Mouse (Mus musculus) kidney, embryonic 16.5 days (tissue): ENCODE measurements at regions not wholly inside any gene's neighbourhood (a gene's known extent, or its start where the extent isn't known, plus 50 kb on each side); places are given as distances from the start of the nearest gene placed in this dataset.
A peak's percentile ranks its signal among the peaks of the same experiment; 100 is the strongest.

ENCODE experiments used
- ATAC-seq: fragments of 200-750 bp; cut with Nextera tagmentation; 2 replicates; pipeline ENCODE4 v1.8.0; 2017; ENCODE audit warnings: moderate TSS enrichment; ENCODE audit not compliant: low FRiP score, low TSS enrichment
- H3K27ac ChIP-seq: fragments of 300-500 bp; sonication (generic); 2 replicates; pipeline ENCODE4 v1.5.1; 2014; ENCODE audit warnings: low read length
- H3K27me3 ChIP-seq: fragments of 300-500 bp; sonication (generic); 2 replicates; pipeline ENCODE4 v1.6.1; 2014; ENCODE audit warnings: low read length, control low read depth, mixed read lengths; ENCODE audit not compliant: insufficient read depth
- H3K36me3 ChIP-seq: fragments of 300-500 bp; sonication (generic); 2 replicates; pipeline ENCODE4 v1.6.1; 2014; ENCODE audit warnings: low read length, control low read depth, mixed read lengths; ENCODE audit not compliant: insufficient read depth
- H3K4me1 ChIP-seq: fragments of 300-500 bp; sonication (generic); 2 replicates; pipeline ENCODE4 v1.6.1; 2014; ENCODE audit warnings: low read length, control low read depth, mixed read lengths; ENCODE audit not compliant: insufficient read depth
- H3K4me2 ChIP-seq: fragments of 300-500 bp; sonication (generic); replicated peaks from 2 replicates; pipeline ENCODE4 v1.6.1; 2014; ENCODE audit warnings: low read depth, low read length
- H3K4me3 ChIP-seq: fragments of 300-500 bp; sonication (generic); 2 replicates; pipeline ENCODE4 v1.5.1; 2014; ENCODE audit warnings: mild to moderate bottlenecking, low read length
- H3K9ac ChIP-seq: fragments of 300-500 bp; sonication (generic); replicated peaks from 2 replicates; pipeline ENCODE4 v1.6.1; 2014; ENCODE audit warnings: low read length
- H3K9me3 ChIP-seq: fragments of 300-500 bp; sonication (generic); 2 replicates; pipeline ENCODE4 v1.6.1; 2016; ENCODE audit warnings: low read length, control low read depth
- WGBS: fragments of 180-500 bp; shearing (Covaris S2); extraction: QIAGEN DNeasy Blood & Tissue Kit; methylation state at CpG from one replicate; pipeline ENCODE4 v1.1.7; 2014; 5-methylcytosine and 5-hydroxymethylcytosine counted together

DNA sequence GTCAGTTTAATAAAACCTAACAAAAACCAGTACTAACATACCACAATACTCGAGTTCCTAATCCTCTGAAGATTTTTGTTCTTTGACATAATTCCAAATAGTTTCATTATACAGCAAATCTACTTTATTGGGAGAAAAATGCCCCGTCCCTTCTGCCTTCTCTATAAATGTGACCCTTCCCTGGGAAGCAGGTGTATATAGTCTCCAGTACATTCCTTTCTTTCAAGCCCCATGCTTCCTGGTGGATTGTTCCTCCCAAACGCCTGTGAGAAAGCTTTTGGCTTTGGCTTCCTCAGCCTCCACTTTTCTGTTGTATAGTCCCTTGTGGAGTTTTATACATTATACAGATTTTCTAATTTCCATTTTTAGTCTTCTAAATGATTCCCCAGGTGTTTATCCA, 1001.8 kb upstream of the Tenm3 start:
- H3K9ac ChIP-seq, result no peak overlapping the region
- 77% methylated on average over 3 of the region's 3 CpGs for WGBS
- no peak for ATAC-seq
- no peak overlapping the region for H3K27ac ChIP-seq
- no peaks in the 10 kb centered on the region for H3K27me3 ChIP-seq
- no peak overlapping the region for H3K4me3 ChIP-seq
- H3K9me3 ChIP-seq, result no peaks in the 10 kb centered on the region
- no peak overlapping the region for H3K4me2 ChIP-seq
- no peaks in the 10 kb centered on the region for H3K36me3 ChIP-seq
- no peaks in the 10 kb centered on the region for H3K4me1 ChIP-seq

- Histone ChIP-seq H3K27me3 (no peaks in the 10 kb centered on the region), H3K9ac (no peak overlapping the region), H3K4me1 (no peaks in the 10 kb centered on the region), H3K36me3 (no peaks in the 10 kb centered on the region), H3K9me3 (no peaks in the 10 kb centered on the region), H3K4me3 (no peak overlapping the region), H3K4me2 (no peak overlapping the region), H3K27ac (no peak overlapping the region)
- ATAC-seq, result no peak
These were observed 988.2 kb upstream of the Tenm3 start for GRCm38 (mm10) chr8:49831970-49832369.

GRCm38 (mm10) chr8:49829345-49829744, 985.6 kb upstream of the Tenm3 start:
- H3K27ac ChIP-seq, result no peak overlapping the region
- no peaks in the 10 kb centered on the region for H3K4me1 ChIP-seq
- no peak overlapping the region for H3K9ac ChIP-seq
- no peak for ATAC-seq
- WGBS, result 8% methylated on average over 2 of the region's 2 CpGs
- H3K4me3 ChIP-seq, result no peak overlapping the region
- H3K9me3 ChIP-seq, result no peaks in the 10 kb centered on the region
- H3K36me3 ChIP-seq, result no peaks in the 10 kb centered on the region
- no peak overlapping the region for H3K4me2 ChIP-seq
- no peaks in the 10 kb centered on the region for H3K27me3 ChIP-seq

DNA sequence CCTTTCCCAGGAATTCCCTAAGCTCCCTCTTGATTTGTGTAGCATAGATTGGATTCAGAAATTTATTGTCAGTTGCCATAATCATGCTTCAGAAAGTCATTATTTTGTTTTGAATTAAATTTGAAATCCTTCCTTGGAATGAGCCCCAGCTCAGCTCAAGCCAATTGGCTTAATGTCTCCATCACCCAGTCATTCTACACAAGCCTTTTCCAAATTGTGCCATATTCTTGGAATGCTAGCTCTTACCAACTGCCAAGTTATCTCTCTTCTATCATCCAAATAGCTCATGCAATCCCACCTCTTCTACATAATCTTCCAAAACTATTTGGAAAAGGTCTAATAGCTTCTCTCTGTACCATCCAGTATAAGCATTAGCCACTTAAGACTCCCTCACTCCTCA, 982.5 kb upstream of the Tenm3 start:
- Histone ChIP-seq H3K27me3 (no peaks in the 10 kb centered on the region), H3K4me2 (no peak overlapping the region), H3K27ac (no peak overlapping the region), H3K36me3 (no peaks in the 10 kb centered on the region), H3K4me1 (no peaks in the 10 kb centered on the region), H3K9me3 (no peaks in the 10 kb centered on the region), H3K4me3 (no peak overlapping the region), H3K9ac (no peak overlapping the region)
- no peak for ATAC-seq

DNA sequence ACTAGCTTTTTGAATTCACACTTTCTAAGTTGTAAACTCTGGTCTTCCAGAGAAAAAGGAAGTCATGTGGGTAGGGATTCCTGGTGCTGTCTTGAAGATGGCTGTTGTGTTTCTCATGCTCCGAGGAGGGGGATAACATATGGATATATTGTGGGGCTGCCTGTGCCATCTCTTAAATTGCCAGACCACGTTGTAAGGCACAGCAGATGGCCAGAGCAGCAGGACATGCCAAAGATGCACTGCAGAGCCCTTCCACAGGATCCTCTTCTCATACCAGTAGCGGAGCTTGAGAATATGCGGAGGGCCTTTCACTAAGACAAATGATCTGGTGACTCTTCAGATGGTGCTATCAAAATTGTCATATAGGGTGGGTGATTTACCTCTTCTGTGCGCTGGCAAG, 981.2 kb upstream of the Tenm3 start:
- no peak for ATAC-seq
- Histone ChIP-seq H3K4me3 (no peak overlapping the region), H3K4me2 (no peak overlapping the region), H3K9ac (no peak overlapping the region), H3K4me1 (no peaks in the 10 kb centered on the region), H3K9me3 (no peaks in the 10 kb centered on the region), H3K27me3 (no peaks in the 10 kb centered on the region), H3K36me3 (no peaks in the 10 kb centered on the region), H3K27ac (no peak overlapping the region)
- WGBS, result 72% methylated on average over 5 of the region's 5 CpGs

- WGBS, result 75% methylated on average over 2 of the region's 2 CpGs
- no peaks in the 10 kb centered on the region for H3K4me1 ChIP-seq
- no peak for ATAC-seq
These were observed 979.0 kb upstream of the Tenm3 start for GRCm38 (mm10) chr8:49822791-49823190.

GRCm38 (mm10) chr8:49799236-49799635, 955.5 kb upstream of the Tenm3 start:
- WGBS, result 90% methylated on average over 2 of the region's 2 CpGs
- no peak for ATAC-seq

More at GRCm38 (mm10) chr8:49822791-49823190, 979.0 kb upstream of the Tenm3 start:
- no peaks in the 10 kb centered on the region for H3K36me3 ChIP-seq
- no peak overlapping the region for H3K4me2 ChIP-seq
- H3K27ac ChIP-seq, result no peak overlapping the region
- H3K9ac ChIP-seq, result no peak overlapping the region
- no peaks in the 10 kb centered on the region for H3K27me3 ChIP-seq
- H3K9me3 ChIP-seq, result no peaks in the 10 kb centered on the region
- no peak overlapping the region for H3K4me3 ChIP-seq

GRCm38 (mm10) chr8:49796741-49797140, 953.0 kb upstream of the Tenm3 start:
- H3K9ac ChIP-seq, result no peak overlapping the region
- H3K9me3 ChIP-seq, result no peaks in the 10 kb centered on the region
- H3K27me3 ChIP-seq, result no peaks in the 10 kb centered on the region
- H3K27ac ChIP-seq, result no peak overlapping the region
- no peaks in the 10 kb centered on the region for H3K4me1 ChIP-seq
- no peak for ATAC-seq
- no peak overlapping the region for H3K4me3 ChIP-seq
- no peak overlapping the region for H3K4me2 ChIP-seq
- WGBS, result 85% methylated on average over 3 of the region's 3 CpGs
- no peaks in the 10 kb centered on the region for H3K36me3 ChIP-seq

More at GRCm38 (mm10) chr8:49799236-49799635, 955.5 kb upstream of the Tenm3 start:
- Histone ChIP-seq H3K9ac (no peak overlapping the region), H3K4me3 (no peak overlapping the region), H3K36me3 (no peaks in the 10 kb centered on the region), H3K4me2 (no peak overlapping the region), H3K9me3 (no peaks in the 10 kb centered on the region), H3K4me1 (no peaks in the 10 kb centered on the region), H3K27ac (no peak overlapping the region), H3K27me3 (no peaks in the 10 kb centered on the region)

DNA sequence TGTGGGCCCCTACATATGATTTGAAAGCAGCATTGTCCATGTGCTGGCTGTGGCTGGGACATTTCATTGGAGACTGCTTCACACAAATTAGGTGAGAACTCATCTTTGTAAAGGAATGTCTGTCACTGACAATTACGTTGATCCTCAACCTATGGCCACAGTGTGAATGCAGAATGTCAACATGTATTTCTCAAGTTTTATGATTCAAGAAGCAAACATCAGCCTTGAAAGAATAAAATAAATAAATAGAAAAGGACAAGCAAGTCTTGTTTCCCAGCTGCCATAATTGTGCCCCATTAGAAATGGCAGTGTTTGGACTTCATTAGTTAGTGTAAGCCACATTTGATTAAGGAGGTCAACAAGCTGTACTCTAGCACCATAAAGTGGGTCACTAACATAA, 950.7 kb upstream of the Tenm3 start:
- Histone ChIP-seq H3K27ac (no peak overlapping the region), H3K36me3 (no peaks in the 10 kb centered on the region), H3K4me1 (no peaks in the 10 kb centered on the region), H3K27me3 (no peaks in the 10 kb centered on the region), H3K4me2 (no peak overlapping the region), H3K9me3 (no peaks in the 10 kb centered on the region), H3K9ac (no peak overlapping the region), H3K4me3 (no peak overlapping the region)
- WGBS, result 68% methylated on average over 1 of the region's 1 CpGs
- ATAC-seq, result no peak

DNA sequence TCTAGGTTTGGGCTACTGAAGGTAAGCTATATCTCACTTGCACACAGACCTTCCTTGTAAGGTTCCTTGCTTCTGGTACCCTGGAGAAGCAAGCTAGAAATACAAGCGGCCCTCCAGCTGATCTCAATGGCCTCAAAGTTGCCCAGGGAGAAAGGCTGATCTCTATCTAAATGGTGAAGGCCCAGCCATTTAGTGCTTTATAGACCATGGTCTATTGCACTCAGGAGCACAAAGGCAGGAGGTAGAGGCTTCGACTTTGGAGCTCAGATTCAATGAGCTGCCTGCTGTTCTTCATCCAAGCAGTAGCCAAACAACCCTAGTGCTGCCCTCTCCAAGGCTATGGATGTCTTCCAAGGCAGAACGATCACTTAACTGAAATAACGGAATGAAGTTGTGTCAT, 926.1 kb upstream of the Tenm3 start:
- ATAC-seq, result peak; percentile 54; the same call in 1 of the 2 replicates
- WGBS, result 31% methylated on average over 4 of the region's 4 CpGs

GRCm38 (mm10) chr8:49738043-49738442, 894.3 kb upstream of the Tenm3 start:
- H3K27ac ChIP-seq, result no peak overlapping the region
- H3K4me1 ChIP-seq, result no peaks in the 10 kb centered on the region
- H3K9me3 ChIP-seq, result no peaks in the 10 kb centered on the region
- H3K4me3 ChIP-seq, result no peak overlapping the region
- WGBS, result 65% methylated on average over 6 of the region's 6 CpGs
- no peak overlapping the region for H3K9ac ChIP-seq
- H3K27me3 ChIP-seq, result no peaks in the 10 kb centered on the region; the same call in 1 of the 2 replicates
- no peak overlapping the region for H3K4me2 ChIP-seq
- ATAC-seq, result no peak
- H3K36me3 ChIP-seq, result no peaks in the 10 kb centered on the region

More for the DNA sequence above, 926.1 kb upstream of the Tenm3 start:
- Histone ChIP-seq H3K9me3 (no peaks in the 10 kb centered on the region), H3K27me3 (no peaks in the 10 kb centered on the region), H3K4me1 (no peaks in the 10 kb centered on the region), H3K9ac (no peak overlapping the region), H3K36me3 (no peaks in the 10 kb centered on the region), H3K27ac (no peak overlapping the region), H3K4me2 (no peak overlapping the region), H3K4me3 (no peak overlapping the region)
